Mouse (Mus musculus): ENCODE results near the gene Fam193a. TPM values are rescaled to one million over a fixed set of nuclear protein-coding genes. Genes with fewer than 3 reads are reported as not detected.

Fam193a gene
- total RNA-seq, 1 experiment, result 19.0 TPM

DNA sequence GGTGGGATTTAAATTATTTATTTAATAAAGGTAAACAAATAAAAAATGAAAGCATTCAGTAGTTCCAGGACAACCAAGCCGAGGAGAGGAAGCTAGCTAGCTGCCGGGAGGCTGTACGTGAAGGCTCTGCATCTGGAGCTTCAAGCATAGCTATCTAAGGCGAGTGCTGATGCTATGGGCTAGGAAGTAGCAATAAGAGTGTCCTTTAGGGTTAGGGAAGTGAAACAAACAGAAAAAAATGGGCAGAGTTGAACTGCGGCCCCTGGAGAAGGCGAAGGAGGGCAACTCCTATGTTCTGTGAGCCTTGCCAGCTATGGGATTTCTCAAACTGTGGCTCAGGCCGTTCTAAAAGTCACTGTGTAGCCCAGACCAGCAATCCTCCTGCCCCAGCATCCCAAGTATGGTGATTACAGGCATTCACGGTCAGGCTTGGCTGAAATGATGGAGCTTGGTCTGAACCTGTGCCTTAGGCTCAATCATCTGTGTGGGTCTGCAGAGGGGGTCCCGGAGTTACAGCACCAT, 149.7 kb downstream of the Fam193a start:
- Histone ChIP-seq H3K36me3 (ENCODE audit: control insufficient read depth, insufficient read depth, low read length, poor library complexity, severe bottlenecking) (no peaks in the 10 kb centered on the region), H3K4me3 (ENCODE audit: insufficient read depth in 1 of 2, low read depth in 1 of 2, low read length in 2 of 2, poor library complexity in 1 of 2, severe bottlenecking in 1 of 2) (no peak overlapping the region), H3K27ac (ENCODE audit: insufficient read depth, low read depth, low read length, poor library complexity, severe bottlenecking) (no peak overlapping the region), H3K9ac (ENCODE audit: insufficient read depth, low read depth, low read length, poor library complexity, severe bottlenecking) (no peak overlapping the region), H3K9me3 (ENCODE audit: control insufficient read depth, insufficient read depth, low read depth, low read length) (no peaks in the 10 kb centered on the region), H3K4me1 (ENCODE audit: control insufficient read depth in 2 of 2, insufficient read depth in 2 of 2, low read length in 2 of 2, poor library complexity in 1 of 2) (0 out of 4 replicates have a peak, but pooled peaks cover 0 to 3% of the 10 kb centered on the region in 2 experiments)
- TF ChIP-seq ZNF384 (IDR thresholded peaks at IDR 0.05; ENCODE audit: low read depth, low read length), result no peak
- TF ChIP-seq ZC3H11A (IDR thresholded peaks at IDR 0.05; ENCODE audit: borderline replicate concordance, low read depth, low read length), result no peak
- TF ChIP-seq CHD2 (IDR thresholded peaks at IDR 0.05; ENCODE audit: low read depth, low read length), result no peak
- TF ChIP-seq HCFC1 (IDR thresholded peaks at IDR 0.05; ENCODE audit: borderline replicate concordance, insufficient read depth, low read length), result no peak
- no peak for TF ChIP-seq MAFK (IDR thresholded peaks at IDR 0.05; ENCODE audit: insufficient read depth, low read depth, low read length)
- no peak for DNase-seq (ENCODE audit: low read depth, low spot score)
- in situ Hi-C loops (cut with MboI; ENCODE audit: low sequenced_read_pairs in 2 of 2, unreplicated experiment in 2 of 2), result loop anchor here in 1 of 2 experiments (10.0 kb wide), 1 partner anchor 125 kb away; no protein-coding TSS in a partner anchor

DNA sequence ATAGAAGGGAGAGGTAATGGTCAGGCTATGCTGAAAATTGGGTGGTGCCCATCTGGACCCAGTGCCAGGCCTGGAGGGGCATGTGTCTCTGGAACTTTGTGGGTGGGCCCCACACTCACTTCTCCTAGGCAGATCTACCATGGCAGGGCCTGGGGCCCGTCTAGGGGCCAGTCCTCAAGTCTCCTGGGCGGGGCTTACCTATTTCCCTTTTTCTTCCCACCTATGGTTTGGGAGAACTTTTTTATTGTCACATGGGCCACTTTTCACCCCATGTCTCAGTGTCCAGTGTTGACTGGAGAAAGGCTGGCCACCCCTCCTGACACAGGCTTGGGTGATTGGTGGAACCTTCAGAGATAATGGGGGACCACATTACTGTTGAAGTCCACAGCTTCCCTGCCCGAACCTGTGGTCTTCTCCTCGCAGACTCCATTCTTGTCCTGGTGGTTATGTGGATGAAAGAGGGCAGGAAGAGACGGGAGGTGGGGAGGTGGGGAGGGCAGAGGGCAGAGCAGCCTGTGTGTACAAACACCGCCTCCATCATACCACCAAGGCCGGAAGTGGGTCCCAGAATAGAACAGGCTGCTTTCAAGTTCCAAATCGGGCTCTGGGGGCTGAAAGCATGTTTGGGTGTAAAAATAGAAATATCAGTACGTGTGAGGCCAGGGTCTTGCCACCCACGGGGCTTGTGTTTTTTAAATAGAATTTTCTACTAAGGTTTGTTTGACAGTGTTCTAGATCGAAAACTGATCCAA, 150.9 kb downstream of the Fam193a start:
- no peak overlapping the region for H3K9ac ChIP-seq (ENCODE audit: insufficient read depth, low read depth, low read length, poor library complexity, severe bottlenecking)
- no peak for DNase-seq (ENCODE audit: low read depth, low spot score)
- H3K36me3 ChIP-seq (ENCODE audit: control insufficient read depth, insufficient read depth, low read length, poor library complexity, severe bottlenecking), result no peaks in the 10 kb centered on the region
- in situ Hi-C loops (cut with MboI; ENCODE audit: low sequenced_read_pairs in 2 of 2, unreplicated experiment in 2 of 2), result no loop called here
- no peaks in the 10 kb centered on the region for H3K9me3 ChIP-seq (ENCODE audit: control insufficient read depth, insufficient read depth, low read depth, low read length)
- H3K4me3 ChIP-seq (ENCODE audit: insufficient read depth in 1 of 2, low read depth in 1 of 2, low read length in 2 of 2, poor library complexity in 1 of 2, severe bottlenecking in 1 of 2), result no peak overlapping the region
- 0 out of 4 replicates have a peak, but pooled peaks cover 0 to 5% of the 10 kb centered on the region in 2 experiments for H3K4me1 ChIP-seq (ENCODE audit: control insufficient read depth in 2 of 2, insufficient read depth in 2 of 2, low read length in 2 of 2, poor library complexity in 1 of 2)
- TF ChIP-seq HCFC1 (IDR thresholded peaks at IDR 0.05; ENCODE audit: borderline replicate concordance, insufficient read depth, low read length) (no peak), ZNF384 (IDR thresholded peaks at IDR 0.05; ENCODE audit: low read depth, low read length) (no peak), ZC3H11A (IDR thresholded peaks at IDR 0.05; ENCODE audit: borderline replicate concordance, low read depth, low read length) (no peak), CHD2 (IDR thresholded peaks at IDR 0.05; ENCODE audit: low read depth, low read length) (no peak), MAFK (IDR thresholded peaks at IDR 0.05; ENCODE audit: insufficient read depth, low read depth, low read length) (no peak)
- no peak overlapping the region for H3K27ac ChIP-seq (ENCODE audit: insufficient read depth, low read depth, low read length, poor library complexity, severe bottlenecking)

DNA sequence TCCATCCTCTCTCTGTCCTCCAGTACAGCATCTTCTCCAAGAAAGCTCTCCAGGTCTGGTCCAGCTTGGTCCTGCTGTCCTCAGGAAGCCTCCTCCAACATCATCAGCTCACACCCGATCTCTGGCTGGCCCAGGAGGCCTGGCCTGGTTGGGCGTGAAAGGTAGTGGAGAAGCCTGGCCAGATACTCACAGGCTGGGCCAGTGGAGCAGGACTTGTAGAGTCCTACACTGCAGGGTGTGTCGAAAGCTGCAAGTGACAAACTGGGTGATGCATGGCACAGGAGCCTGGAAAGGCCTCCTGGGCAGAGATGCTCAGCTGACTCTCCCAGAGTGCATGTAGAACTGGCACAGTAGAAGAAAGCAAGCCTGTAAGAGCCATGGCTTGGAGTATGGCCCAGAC, 151.6 kb downstream of the Fam193a start:
- in situ Hi-C loops (cut with MboI; ENCODE audit: low sequenced_read_pairs in 2 of 2, unreplicated experiment in 2 of 2), result no loop called here
- H3K4me1 ChIP-seq (ENCODE audit: control insufficient read depth in 2 of 2, insufficient read depth in 2 of 2, low read length in 2 of 2, poor library complexity in 1 of 2), result 0 out of 4 replicates have a peak, but pooled peaks cover 0 to 5% of the 10 kb centered on the region in 2 experiments
- no peaks in the 10 kb centered on the region for H3K36me3 ChIP-seq (ENCODE audit: control insufficient read depth, insufficient read depth, low read length, poor library complexity, severe bottlenecking)
- no peak for DNase-seq (ENCODE audit: low read depth, low spot score)
- TF ChIP-seq MAFK (IDR thresholded peaks at IDR 0.05; ENCODE audit: insufficient read depth, low read depth, low read length) (no peak), CHD2 (IDR thresholded peaks at IDR 0.05; ENCODE audit: low read depth, low read length) (no peak), HCFC1 (IDR thresholded peaks at IDR 0.05; ENCODE audit: borderline replicate concordance, insufficient read depth, low read length) (no peak), ZC3H11A (IDR thresholded peaks at IDR 0.05; ENCODE audit: borderline replicate concordance, low read depth, low read length) (no peak), ZNF384 (IDR thresholded peaks at IDR 0.05; ENCODE audit: low read depth, low read length) (no peak)
- H3K27ac ChIP-seq (ENCODE audit: insufficient read depth, low read depth, low read length, poor library complexity, severe bottlenecking), result no peak overlapping the region
- no peak overlapping the region for H3K4me3 ChIP-seq (ENCODE audit: insufficient read depth in 1 of 2, low read depth in 1 of 2, low read length in 2 of 2, poor library complexity in 1 of 2, severe bottlenecking in 1 of 2)
- H3K9me3 ChIP-seq (ENCODE audit: control insufficient read depth, insufficient read depth, low read depth, low read length), result no peaks in the 10 kb centered on the region
- H3K9ac ChIP-seq (ENCODE audit: insufficient read depth, low read depth, low read length, poor library complexity, severe bottlenecking), result no peak overlapping the region

DNA sequence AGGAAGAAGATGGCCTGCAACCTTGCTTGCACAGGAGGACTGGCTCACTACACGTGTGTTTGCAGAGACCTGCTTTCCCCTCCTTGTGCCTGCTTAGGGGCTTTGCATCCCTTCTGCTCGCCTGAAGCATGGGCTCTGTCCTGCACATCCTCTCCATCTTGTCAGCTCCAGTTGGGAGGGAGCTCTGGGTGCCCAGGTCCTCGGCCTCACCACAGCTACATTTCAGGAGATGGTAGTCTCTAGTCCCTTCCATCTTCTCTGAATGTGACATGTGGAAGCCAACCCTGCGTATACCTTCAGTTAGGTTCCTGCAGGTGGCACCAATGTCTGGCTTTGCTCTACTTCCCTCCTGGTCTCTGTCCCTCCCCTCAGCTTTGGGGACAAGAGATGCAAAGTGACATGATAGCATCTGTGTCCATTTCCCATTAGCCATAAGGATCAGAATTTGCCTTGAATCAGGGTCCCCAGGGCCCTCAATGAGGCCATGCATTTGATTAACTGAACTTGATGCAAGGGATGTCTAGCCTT, 154.3 kb downstream of the Fam193a start:
- Histone ChIP-seq H3K9me3 (ENCODE audit: control insufficient read depth, insufficient read depth, low read depth, low read length) (no peaks in the 10 kb centered on the region), H3K36me3 (ENCODE audit: control insufficient read depth, insufficient read depth, low read length, poor library complexity, severe bottlenecking) (no peaks in the 10 kb centered on the region), H3K4me3 (ENCODE audit: insufficient read depth in 1 of 2, low read depth in 1 of 2, low read length in 2 of 2, poor library complexity in 1 of 2, severe bottlenecking in 1 of 2) (no peak overlapping the region), H3K27ac (ENCODE audit: insufficient read depth, low read depth, low read length, poor library complexity, severe bottlenecking) (no peak overlapping the region), H3K4me1 (ENCODE audit: control insufficient read depth in 2 of 2, insufficient read depth in 2 of 2, low read length in 2 of 2, poor library complexity in 1 of 2) (0 out of 4 replicates have a peak, but pooled peaks cover 0 to 6% of the 10 kb centered on the region in 2 experiments), H3K9ac (ENCODE audit: insufficient read depth, low read depth, low read length, poor library complexity, severe bottlenecking) (no peak overlapping the region)
- no peak for TF ChIP-seq ZC3H11A (IDR thresholded peaks at IDR 0.05; ENCODE audit: borderline replicate concordance, low read depth, low read length)
- TF ChIP-seq ZNF384 (IDR thresholded peaks at IDR 0.05; ENCODE audit: low read depth, low read length), result no peak
- TF ChIP-seq HCFC1 (IDR thresholded peaks at IDR 0.05; ENCODE audit: borderline replicate concordance, insufficient read depth, low read length), result no peak
- TF ChIP-seq MAFK (IDR thresholded peaks at IDR 0.05; ENCODE audit: insufficient read depth, low read depth, low read length), result no peak
- no peak for TF ChIP-seq CHD2 (IDR thresholded peaks at IDR 0.05; ENCODE audit: low read depth, low read length)
- no peak for DNase-seq (ENCODE audit: low read depth, low spot score)
- in situ Hi-C loops (cut with MboI; ENCODE audit: low sequenced_read_pairs in 2 of 2, unreplicated experiment in 2 of 2), result no loop called here
